Mouse (Mus musculus) ES-Bruce4 (cell line): ENCODE data around the gene Hoxb6. TPM values are rescaled to one million over a fixed set of nuclear protein-coding genes. Genes with fewer than 3 reads are reported as not detected.

ENCODE experiments used
- H3K27ac ChIP-seq: 2 replicates; pipeline ENCODE4 v1.5.1; 2012; ENCODE audit warnings: low read length, inconsistent platforms; ENCODE audit not compliant: insufficient read depth
- H3K27me3 ChIP-seq: 2 replicates; pipeline ENCODE4 v1.6.1; 2012; ENCODE audit warnings: mild to moderate bottlenecking, low read length, inconsistent platforms; ENCODE audit not compliant: control insufficient read depth, poor library complexity, insufficient read depth, severe bottlenecking
- H3K36me3 ChIP-seq: 2 replicates; pipeline ENCODE4 v1.6.1; 2012; ENCODE audit warnings: inconsistent platforms, mild to moderate bottlenecking, low read length, moderate library complexity; ENCODE audit not compliant: control insufficient read depth, poor library complexity, insufficient read depth, severe bottlenecking
- H3K4me1 ChIP-seq: one replicate; pipeline ENCODE4 v1.8.1; 2011; ENCODE audit warnings: low read length; ENCODE audit not compliant: control insufficient read depth, insufficient read depth
- H3K4me3 ChIP-seq: 2 replicates; pipeline ENCODE4 v1.5.1; 2011; ENCODE audit warnings: low read depth, mild to moderate bottlenecking, low read length
- H3K9ac ChIP-seq: 2 replicates; pipeline ENCODE4 v1.6.1; 2012; ENCODE audit warnings: low read depth, mild to moderate bottlenecking, inconsistent platforms; ENCODE audit not compliant: poor library complexity, severe bottlenecking
- H3K9me3 ChIP-seq: replicated peaks from 2 replicates; pipeline ENCODE4 v1.6.1; 2012; ENCODE audit warnings: mild to moderate bottlenecking, low read length, inconsistent platforms; ENCODE audit not compliant: control insufficient read depth, poor library complexity, insufficient read depth, severe bottlenecking
- CTCF ChIP-seq: IDR thresholded peaks from one replicate; pipeline ENCODE4 v1.8.1; 2011; ENCODE audit warnings: low read depth, low read length
- EP300 ChIP-seq: IDR thresholded peaks from 2 replicates; pipeline ENCODE4 v1.6.1; 2011; ENCODE audit warnings: low read depth, low read length; ENCODE audit not compliant: insufficient read depth
- POLR2A ChIP-seq: IDR thresholded peaks from one replicate; pipeline ENCODE4 v1.8.1; 2011; ENCODE audit warnings: low read length; ENCODE audit not compliant: insufficient read depth
- polyA plus RNA-seq: library from polyadenylated mRNA; stranded (reverse); fragments of >200 nt; gene quantifications from 2 replicates; pipeline ENCODE4 v1.2.4, GENCODE M21; 2011; ENCODE audit warnings: low read depth; ENCODE audit not compliant: missing spikeins, insufficient read depth, insufficient read length

The Hoxb6 gene
- polyA plus RNA-seq, 1 experiment = not detected

DNA sequence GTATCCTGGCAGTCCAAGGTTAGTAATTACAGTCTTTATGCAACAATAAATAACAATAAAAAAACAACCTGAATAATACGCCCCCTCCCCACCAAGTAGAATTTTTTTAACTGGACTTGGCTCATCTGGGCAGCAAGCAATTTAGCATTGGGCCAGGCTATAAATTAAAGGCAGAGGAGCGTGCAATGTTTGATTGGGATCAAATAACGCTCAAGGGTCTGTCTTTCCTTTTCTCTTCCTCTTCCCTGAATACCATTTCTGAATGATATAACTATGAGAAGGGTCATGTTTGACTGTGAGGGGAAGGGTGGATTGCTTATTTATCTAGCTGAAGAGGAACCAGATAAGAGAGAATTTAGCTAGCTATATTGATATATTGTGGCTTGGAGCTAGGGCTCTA, 56.7 kb downstream of the Hoxb6 start:
- Histone ChIP-seq H3K27me3 (peaks cover 62% of the 10 kb centered on the region), H3K36me3 (no peaks in the 10 kb centered on the region), H3K4me1 (peaks cover 2% of the 10 kb centered on the region), H3K9ac (no peak overlapping the region), H3K4me3 (no peak overlapping the region), H3K9me3 (no peaks in the 10 kb centered on the region), H3K27ac (no peak overlapping the region)
- no peak for TF ChIP-seq CTCF
- TF ChIP-seq POLR2A = no peak
- no peak for TF ChIP-seq EP300

DNA sequence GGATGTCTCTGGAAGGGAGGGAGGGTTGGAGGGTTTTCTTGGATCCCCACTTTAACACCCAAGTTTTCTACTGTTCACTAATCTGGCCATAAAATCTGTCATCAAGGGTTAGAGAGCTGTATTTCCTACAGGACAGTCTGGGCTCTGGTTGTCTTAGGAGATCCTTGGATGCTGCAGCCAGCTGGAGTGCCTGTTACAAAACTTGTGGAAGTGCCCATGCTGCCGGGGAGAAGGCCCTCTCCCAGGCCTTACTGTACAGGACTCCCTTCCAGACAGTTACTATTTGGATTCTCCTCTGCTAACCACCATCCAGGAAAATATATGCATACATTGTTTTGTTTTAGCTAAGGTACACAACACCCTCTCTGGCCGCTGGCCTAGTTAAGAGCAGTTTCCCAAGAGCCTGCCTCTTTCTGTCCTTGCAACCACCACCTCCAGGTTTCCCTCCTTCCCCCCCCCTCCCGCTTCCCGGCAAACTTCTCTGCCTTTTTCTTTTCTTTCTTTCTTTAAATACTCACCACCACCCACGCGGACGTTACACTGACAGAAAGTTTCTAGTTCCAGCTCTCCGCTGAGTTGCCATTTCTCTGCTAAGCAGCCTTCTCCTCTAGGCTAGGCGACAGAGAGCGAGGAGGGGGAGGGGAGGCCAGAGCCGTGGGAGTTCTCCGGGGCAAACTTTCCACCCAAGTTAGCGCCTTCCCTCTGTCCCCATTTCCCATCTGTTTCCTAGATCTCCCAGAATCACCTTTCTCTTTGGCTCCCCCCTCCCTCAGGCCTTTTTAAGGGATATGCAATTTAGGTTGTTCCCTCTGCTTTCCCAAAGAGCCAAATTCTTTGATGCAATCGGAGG, 57.4 kb downstream of the Hoxb6 start:
- Histone ChIP-seq H3K9me3 (no peaks in the 10 kb centered on the region), H3K36me3 (no peaks in the 10 kb centered on the region), H3K27me3 (peaks cover 57% of the 10 kb centered on the region), H3K4me1 (peaks cover 2% of the 10 kb centered on the region), H3K9ac (no peak overlapping the region), H3K4me3 (no peak overlapping the region), H3K27ac (no peak overlapping the region)
- no peak for TF ChIP-seq POLR2A
- no peak for TF ChIP-seq CTCF
- no peak for TF ChIP-seq EP300

GRCm38 (mm10) chr11:96350341-96350624, 58.0 kb downstream of the Hoxb6 start, which contains the start of gene Hoxb2:
Gene Hoxb2 (plus strand): TSS chr11:96350525.
- no peak within 1 kb of the TSS for H3K9ac ChIP-seq
- H3K27me3 ChIP-seq = peaks cover 54% of the 10 kb centered on the region
- no peak within 1 kb of the TSS for H3K4me3 ChIP-seq
- TF ChIP-seq CTCF = no peak
- TF ChIP-seq EP300 = no peak
- TF ChIP-seq POLR2A = no peak
- H3K4me1 ChIP-seq = peaks cover 2% of the 10 kb centered on the region
- H3K9me3 ChIP-seq = no peaks in the 10 kb centered on the region
- no peaks in the 10 kb centered on the region for H3K36me3 ChIP-seq
- no peak within 1 kb of the TSS for H3K27ac ChIP-seq

DNA sequence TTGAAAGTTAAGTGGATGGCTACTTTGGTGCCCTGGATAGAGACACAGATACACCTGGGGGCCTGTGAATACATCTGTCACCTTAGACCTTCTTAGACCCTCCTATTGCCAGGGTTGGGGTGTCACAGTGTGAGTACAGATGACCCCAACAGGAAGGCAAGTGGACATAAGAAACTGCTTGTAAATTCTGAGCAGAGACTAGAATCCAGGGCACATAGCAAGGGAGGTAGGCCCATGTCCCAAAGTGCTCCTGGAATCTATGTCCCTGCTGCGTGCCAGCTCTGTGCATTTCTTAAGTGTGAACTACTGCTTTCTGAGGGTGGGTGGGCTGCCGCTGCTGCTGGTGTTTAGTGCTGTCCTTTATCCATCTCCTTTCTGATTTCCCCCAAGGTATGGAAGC, 58.5 kb downstream of the Hoxb6 start:
- H3K36me3 ChIP-seq = no peaks in the 10 kb centered on the region
- peaks cover 51% of the 10 kb centered on the region for H3K27me3 ChIP-seq
- H3K4me3 ChIP-seq = no peak overlapping the region
- H3K9ac ChIP-seq = no peak overlapping the region
- H3K4me1 ChIP-seq = peaks cover 2% of the 10 kb centered on the region
- H3K9me3 ChIP-seq = no peaks in the 10 kb centered on the region
- TF ChIP-seq POLR2A = no peak
- TF ChIP-seq EP300 = no peak
- no peak for TF ChIP-seq CTCF
- no peak overlapping the region for H3K27ac ChIP-seq

Other genes with a start within 250 kb of the Hoxb6 start
- 85.7 and 86.6 TPM in 2 replicates for gene Ube2z, start 227.1 kb upstream of the Hoxb6 start, polyA plus RNA-seq
- 184 and 191 TPM in 2 replicates for gene Atp5g1, start 216.8 kb upstream of the Hoxb6 start, polyA plus RNA-seq
- 16.7 and 18.0 TPM in 2 replicates for gene Calcoco2, start 180.5 kb upstream of the Hoxb6 start, polyA plus RNA-seq
- gene Ttll6, start 158.7 kb upstream of the Hoxb6 start, polyA plus RNA-seq = 6.9 and 7.9 TPM in 2 replicates
- gene Hoxb13, start 98.2 kb upstream of the Hoxb6 start, polyA plus RNA-seq = not detected in 2 replicates
- gene Hoxb9, start 21.0 kb upstream of the Hoxb6 start, polyA plus RNA-seq = 1.5 and 1.6 TPM in 2 replicates
- gene Hoxb8, start 10.6 kb upstream of the Hoxb6 start, polyA plus RNA-seq = 0.48 TPM in 1 of 2 replicates, not detected in the other
- gene Hoxb7, start 5.9 kb upstream of the Hoxb6 start, polyA plus RNA-seq = not detected in 2 replicates
- not detected in 2 replicates for gene Hoxb5, start 10.9 kb downstream of the Hoxb6 start, polyA plus RNA-seq
- 0.35 and 0.70 TPM in 2 replicates for gene Hoxb4, start 25.8 kb downstream of the Hoxb6 start, polyA plus RNA-seq
- gene Hoxb3, start 30.9 kb downstream of the Hoxb6 start, polyA plus RNA-seq = 0.67 TPM in 1 of 2 replicates, not detected in the other
- 0.49 and 0.70 TPM in 2 replicates for gene Hoxb2, start 58.0 kb downstream of the Hoxb6 start, polyA plus RNA-seq
- not detected in 2 replicates for gene Hoxb1, start 73.3 kb downstream of the Hoxb6 start, polyA plus RNA-seq
- 0.48 and 1.2 TPM in 2 replicates for gene Skap1, start 172.1 kb downstream of the Hoxb6 start, polyA plus RNA-seq